Mouse (Mus musculus) stomach, embryonic 16.5 days (tissue): Measurements from ENCODE around the gene Psmb4. TPM values are rescaled to one million over a fixed set of nuclear protein-coding genes. Genes with fewer than 3 reads are reported as not detected.
A peak's percentile ranks its signal among the peaks of the same experiment; 100 is the strongest.

Source experiments
- ATAC-seq: fragments of 200-750 bp; cut with Nextera tagmentation; 2 replicates; pipeline ENCODE4 v1.8.0; 2017; ENCODE audit warnings: moderate number of reproducible peaks, moderate TSS enrichment; ENCODE audit not compliant: insufficient read depth, low FRiP score
- H3K27ac ChIP-seq: fragments of 300-500 bp; sonication (generic); 2 replicates; pipeline ENCODE4 v1.5.1; 2014; ENCODE audit warnings: low read length
- H3K27me3 ChIP-seq: fragments of 300-500 bp; sonication (generic); 2 replicates; pipeline ENCODE4 v1.6.1; 2014; ENCODE audit warnings: low read length, control low read depth, mixed read lengths; ENCODE audit not compliant: control insufficient read depth, insufficient read depth
- H3K36me3 ChIP-seq: fragments of 300-500 bp; sonication (generic); 2 replicates; pipeline ENCODE4 v1.6.1; 2014; ENCODE audit warnings: low read length; ENCODE audit not compliant: control insufficient read depth, insufficient read depth
- H3K4me1 ChIP-seq: fragments of 300-500 bp; sonication (generic); 2 replicates; pipeline ENCODE4 v1.6.1; 2014; ENCODE audit warnings: low read length, control low read depth, mixed read lengths; ENCODE audit not compliant: control insufficient read depth, insufficient read depth
- H3K4me2 ChIP-seq: fragments of 300-500 bp; sonication (generic); 2 replicates; pipeline ENCODE4 v1.6.1; 2014; ENCODE audit warnings: low read depth, low read length, mixed read lengths
- H3K4me3 ChIP-seq: fragments of 300-500 bp; sonication (generic); replicated peaks from 2 replicates; pipeline ENCODE4 v1.5.1; 2014; ENCODE audit warnings: mild to moderate bottlenecking, low read length
- H3K9ac ChIP-seq: fragments of 300-500 bp; sonication (generic); 2 replicates; pipeline ENCODE4 v1.6.1; 2014; ENCODE audit warnings: low read length
- H3K9me3 ChIP-seq: fragments of 300-500 bp; sonication (generic); replicated peaks from 2 replicates; pipeline ENCODE4 v1.6.1; 2016; ENCODE audit warnings: low read length, control low read depth; ENCODE audit not compliant: control insufficient read depth
- WGBS: fragments of 180-500 bp; shearing (Covaris S2); extraction: QIAGEN DNeasy Blood & Tissue Kit; methylation state at CpG from one replicate; pipeline ENCODE4 v1.1.7; 2014; 5-methylcytosine and 5-hydroxymethylcytosine counted together
- polyA plus RNA-seq: library from polyadenylated mRNA; unstranded; fragments of >200 nt; fragmentation: Nextera tagmentation; extraction: Ambion mirVana; gene quantifications from 2 replicates; pipeline ENCODE4 v1.2.1, GENCODE M21; 2015

Gene Psmb4
- polyA plus RNA-seq, 1 experiment from 2014 or later, result 282 TPM

GRCm38 (mm10) chr3:94881840-94882239 is 4.9 kb downstream of the Psmb4 start:
- Histone ChIP-seq H3K36me3 (peaks cover 24% of the 10 kb centered on the region), H3K27me3 (no peaks in the 10 kb centered on the region), H3K27ac (no peak overlapping the region), H3K4me2 (no peak overlapping the region), H3K4me1 (peaks cover 12% of the 10 kb centered on the region), H3K4me3 (no peak overlapping the region), H3K9ac (no peak overlapping the region), H3K9me3 (no peaks in the 10 kb centered on the region)
- no peak for ATAC-seq
- WGBS, result 75% methylated on average over 4 of the region's 4 CpGs

GRCm38 (mm10) chr3:94878618-94879017 is 8.1 kb downstream of the Psmb4 start:
- whole genome bisulfite sequencing, result 91% methylated on average over 6 of the region's 6 CpGs
- H3K27me3 ChIP-seq, result no peaks in the 10 kb centered on the region
- H3K27ac ChIP-seq, result no peak overlapping the region
- no peak overlapping the region for H3K9ac ChIP-seq
- H3K4me2 ChIP-seq, result no peak overlapping the region
- ATAC-seq, result no peak
- H3K36me3 ChIP-seq, result peaks cover 39% of the 10 kb centered on the region
- no peaks in the 10 kb centered on the region for H3K4me1 ChIP-seq
- no peaks in the 10 kb centered on the region for H3K9me3 ChIP-seq
- no peak overlapping the region for H3K4me3 ChIP-seq

GRCm38 (mm10) chr3:94869011-94869410 is 17.8 kb downstream of the Psmb4 start:
- H3K27me3 ChIP-seq, result no peaks in the 10 kb centered on the region
- no peaks in the 10 kb centered on the region for H3K9me3 ChIP-seq
- H3K27ac ChIP-seq, result no peak overlapping the region
- WGBS, result 94% methylated on average over 3 of the region's 3 CpGs
- peaks cover 42% of the 10 kb centered on the region for H3K36me3 ChIP-seq
- ATAC-seq, result no peak
- no peak overlapping the region for H3K9ac ChIP-seq
- no peak overlapping the region for H3K4me2 ChIP-seq
- no peaks in the 10 kb centered on the region for H3K4me1 ChIP-seq
- H3K4me3 ChIP-seq, result no peak overlapping the region

- no peak overlapping the region for H3K4me3 ChIP-seq
- no peaks in the 10 kb centered on the region for H3K4me1 ChIP-seq
- 67% methylated on average over 2 of the region's 2 CpGs for whole genome bisulfite sequencing
- H3K36me3 ChIP-seq, result peaks cover 18% of the 10 kb centered on the region
- ATAC-seq, result no peak
- H3K27me3 ChIP-seq, result no peaks in the 10 kb centered on the region
- no peak overlapping the region for H3K27ac ChIP-seq
- H3K9ac ChIP-seq, result no peak overlapping the region
- H3K9me3 ChIP-seq, result no peaks in the 10 kb centered on the region
- no peak overlapping the region for H3K4me2 ChIP-seq
Observed at GRCm38 (mm10) chr3:94859471-94859870, 27.3 kb downstream of the Psmb4 start.

GRCm38 (mm10) chr3:94852215-94852614 is 34.5 kb downstream of the Psmb4 start:
- H3K36me3 ChIP-seq, result peaks cover 10% of the 10 kb centered on the region
- no peak overlapping the region for H3K9ac ChIP-seq
- no peaks in the 10 kb centered on the region for H3K9me3 ChIP-seq
- H3K27ac ChIP-seq, result no peak overlapping the region
- ATAC-seq, result no peak
- WGBS, result 84% methylated on average over 3 of the region's 3 CpGs
- H3K4me3 ChIP-seq, result no peak overlapping the region
- H3K4me1 ChIP-seq, result no peaks in the 10 kb centered on the region
- H3K27me3 ChIP-seq, result no peaks in the 10 kb centered on the region
- H3K4me2 ChIP-seq, result no peak overlapping the region

- 56% methylated on average over 3 of the region's 3 CpGs for WGBS
- ATAC-seq, result no peak
Observed at GRCm38 (mm10) chr3:94851731-94852130, 35.0 kb downstream of the Psmb4 start.

GRCm38 (mm10) chr3:94849338-94849737 is 37.4 kb downstream of the Psmb4 start:
- H3K27me3 ChIP-seq, result no peaks in the 10 kb centered on the region
- H3K27ac ChIP-seq, result no peak overlapping the region
- H3K36me3 ChIP-seq, result peaks cover 1% of the 10 kb centered on the region; the same call in 1 of the 2 replicates
- no peak overlapping the region for H3K4me3 ChIP-seq
- H3K4me2 ChIP-seq, result no peak overlapping the region
- ATAC-seq, result no peak
- 18% methylated on average over 1 of the region's 1 CpGs for WGBS
- no peaks in the 10 kb centered on the region for H3K9me3 ChIP-seq
- H3K9ac ChIP-seq, result no peak overlapping the region
- no peaks in the 10 kb centered on the region for H3K4me1 ChIP-seq

More at GRCm38 (mm10) chr3:94851731-94852130, 35.0 kb downstream of the Psmb4 start:
- Histone ChIP-seq H3K9me3 (no peaks in the 10 kb centered on the region), H3K27ac (no peak overlapping the region), H3K4me3 (no peak overlapping the region), H3K4me1 (no peaks in the 10 kb centered on the region), H3K4me2 (no peak overlapping the region), H3K27me3 (no peaks in the 10 kb centered on the region), H3K36me3 (peaks cover 10% of the 10 kb centered on the region), H3K9ac (no peak overlapping the region)

GRCm38 (mm10) chr3:94847382-94847781 is 39.4 kb downstream of the Psmb4 start:
- Histone ChIP-seq H3K9me3 (no peaks in the 10 kb centered on the region), H3K4me2 (no peak overlapping the region), H3K4me3 (no peak overlapping the region), H3K4me1 (0 out of 2 replicates have a peak, but pooled peaks cover 2% of the 10 kb centered on the region), H3K36me3 (no peaks in the 10 kb centered on the region), H3K9ac (no peak overlapping the region), H3K27ac (no peak overlapping the region), H3K27me3 (no peaks in the 10 kb centered on the region)
- WGBS, result 87% methylated on average over 2 of the region's 2 CpGs
- ATAC-seq, result no peak

GRCm38 (mm10) chr3:94839101-94839500 is 47.7 kb downstream of the Psmb4 start:
- Histone ChIP-seq H3K4me2 (peak overlapping the region; percentile 71), H3K27ac (no peak overlapping the region), H3K4me3 (peak overlapping the region; percentile 71), H3K27me3 (no peaks in the 10 kb centered on the region), H3K9ac (peak overlapping the region; percentile 92; the same call in 1 of the 2 replicates), H3K9me3 (no peaks in the 10 kb centered on the region), H3K4me1 (peaks cover 11% of the 10 kb centered on the region; the same call in 1 of the 2 replicates), H3K36me3 (no peaks in the 10 kb centered on the region)
- WGBS, result 61% methylated on average over 5 of the region's 5 CpGs
- ATAC-seq, result no peak
